Mouse (Mus musculus) adrenal gland, postnatal 36 days (tissue): ENCODE measurements around the gene Pgm2. TPM values are rescaled to one million over a fixed set of nuclear protein-coding genes. Genes with fewer than 3 reads are reported as not detected.

Experiments used
- DNase-seq, 2 experiments: peaks; one replicate each; pipeline ENCODE4 v3.0.0; 2021; ENCODE audit warnings: mixed read lengths in 1 of 2
- total RNA-seq, 2 experiments: library from RNA; stranded (reverse); gene quantifications; 2 replicates each; pipeline ENCODE4 v1.2.3; 2021

Pgm2 gene
- total RNA-seq, 2 experiments from 2014 or later = 17.8 to 25.3 TPM

GRCm38 (mm10) chr5:64144315-64144714, 51.6 kb downstream of the Pgm2 start:
- DNase-seq = no peak

GRCm38 (mm10) chr5:64146384-64147005, 53.7 kb downstream of the Pgm2 start:
- no peak for DNase-seq

GRCm38 (mm10) chr5:64149184-64150127, 56.7 kb downstream of the Pgm2 start:
- DNase-seq = no peak

GRCm38 (mm10) chr5:64153319-64153718, 60.6 kb downstream of the Pgm2 start:
- no peak for DNase-seq

GRCm38 (mm10) chr5:64155861-64156550, 63.3 kb downstream of the Pgm2 start, which contains the start of gene Tbc1d1:
Gene Tbc1d1 (plus strand): TSS chr5:64156305.
- peak; percentile 63 to 73 for DNase-seq

- DNase-seq = no peak
Measured at GRCm38 (mm10) chr5:64156579-64156978, 63.8 kb downstream of the Pgm2 start.

- no peak for DNase-seq
Measured at GRCm38 (mm10) chr5:64157926-64158325, 65.2 kb downstream of the Pgm2 start.

- no peak for DNase-seq
Measured at GRCm38 (mm10) chr5:64158501-64158900, 65.8 kb downstream of the Pgm2 start.

GRCm38 (mm10) chr5:64159065-64159780, 66.5 kb downstream of the Pgm2 start:
- no peak for DNase-seq

GRCm38 (mm10) chr5:64159781-64160704, 67.3 kb downstream of the Pgm2 start:
- DNase-seq = peak; percentile 55 to 69

GRCm38 (mm10) chr5:64160705-64161391, 68.1 kb downstream of the Pgm2 start:
- peak in 1 of 2 experiments; percentile 12 for DNase-seq

- no peak for DNase-seq
Measured at GRCm38 (mm10) chr5:64161917-64162316, 69.2 kb downstream of the Pgm2 start.

GRCm38 (mm10) chr5:64162582-64162981, 69.8 kb downstream of the Pgm2 start:
- DNase-seq = no peak

- no peak for DNase-seq
Measured at GRCm38 (mm10) chr5:64164414-64164813, 71.7 kb downstream of the Pgm2 start.

GRCm38 (mm10) chr5:64165826-64166225, 73.1 kb downstream of the Pgm2 start:
- DNase-seq = no peak

GRCm38 (mm10) chr5:64168990-64169540, 76.3 kb downstream of the Pgm2 start:
- no peak for DNase-seq

- DNase-seq = no peak
Measured at GRCm38 (mm10) chr5:64172884-64173283, 80.1 kb downstream of the Pgm2 start.

- DNase-seq = no peak
Measured at GRCm38 (mm10) chr5:64173302-64173701, 80.6 kb downstream of the Pgm2 start.

GRCm38 (mm10) chr5:64174429-64174935, 81.7 kb downstream of the Pgm2 start:
- DNase-seq = no peak
